Mouse (Mus musculus) erythroblast, embryonic 14.5 days (primary cell): ENCODE data around the gene Mtg2.

ENCODE experiments used
- GATA1 ChIP-seq: IDR thresholded peaks from 2 replicates; pipeline ENCODE4 v1.6.1; 2012; ENCODE audit warnings: low read length, inconsistent platforms, mixed read lengths
- TAL1 ChIP-seq: IDR thresholded peaks from 3 replicates; pipeline ENCODE4 v1.6.1; 2012; ENCODE audit warnings: low read length, inconsistent platforms, mixed read lengths

DNA sequence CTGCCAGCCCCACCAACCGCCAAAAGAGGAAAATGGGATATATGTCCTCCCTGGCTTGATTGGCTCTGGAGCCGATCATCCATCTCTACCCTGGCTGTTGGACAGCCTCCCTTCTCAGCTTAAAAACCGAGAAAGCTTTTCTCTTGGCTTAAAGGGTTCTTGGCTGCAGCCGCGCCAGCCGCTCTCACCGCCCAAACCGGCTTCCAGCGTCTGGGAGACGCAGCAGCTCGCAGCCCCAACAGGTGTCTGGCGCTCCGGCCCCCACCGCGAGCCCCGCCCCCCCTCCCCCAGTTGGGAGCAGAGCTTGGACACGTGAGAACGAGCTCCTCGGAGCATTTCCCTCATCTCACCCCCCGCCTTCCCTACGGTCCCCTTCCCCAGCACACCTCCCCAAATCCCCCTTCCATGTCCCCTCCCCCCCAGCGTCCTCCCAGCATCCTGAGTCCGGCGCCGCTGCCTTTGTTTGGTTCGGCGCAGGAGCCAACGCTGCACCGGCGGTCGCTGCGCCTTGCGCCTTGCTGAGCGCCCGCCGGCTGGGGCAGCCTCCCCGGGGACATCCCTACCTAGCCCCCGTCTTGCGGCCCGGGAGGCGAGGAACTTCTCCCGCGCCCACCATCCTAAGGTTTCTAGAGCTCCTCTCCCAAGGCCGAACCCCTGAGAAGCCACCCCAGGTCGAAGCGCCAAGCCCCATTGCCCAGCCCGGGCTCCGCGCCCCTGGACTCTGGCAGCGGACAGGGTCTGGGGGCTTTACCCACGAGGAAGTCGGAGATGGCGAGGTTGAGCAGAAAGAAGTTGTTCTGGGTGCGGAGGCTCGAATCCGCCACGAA is 33.0 kb downstream of the Mtg2 start:
- TF ChIP-seq GATA1: no peak
- TF ChIP-seq TAL1: no peak
